ENCODE assay signal across 9 mouse cellular contexts in genomic region chr11:70413961-70414360, GRCm38 (mm10). TPM values are rescaled to one million over a fixed set of nuclear protein-coding genes. Genes with fewer than 3 reads are reported as not detected.
DNase-seq lines count a peak whose midpoint lies in the region; ATAC-seq lines count a peak whose summit lies in the region.
"Had no signal": no experiment of that assay in that cellular context is flagged by ENCODE, and none has a peak within 500 bp of the region (broad histone marks: within the 10 kb centered on the region; RNA-seq: fewer than 3 reads in every experiment).

No protein-coding gene starts in this region.

- no peak overlapping the region for H3K9ac ChIP-seq in midbrain, embryonic 14.5 days (replicated peaks; ENCODE audit: low read length)
- no peak overlapping the region for H3K9ac ChIP-seq in midbrain, embryonic 15.5 days
- H3K9ac ChIP-seq in liver, embryonic 11.5 days (ENCODE audit: low read depth, low read length): no peak overlapping the region
- H3K9ac ChIP-seq: stomach, embryonic 15.5 days had no signal

- peaks cover 2% of the 10 kb centered on the region for H3K4me1 ChIP-seq in midbrain, embryonic 14.5 days (ENCODE audit: control insufficient read depth, insufficient read depth, low read length)
- peaks cover 10% of the 10 kb centered on the region for H3K4me1 ChIP-seq in midbrain, embryonic 15.5 days
- peaks cover 6% of the 10 kb centered on the region for H3K4me1 ChIP-seq in liver, embryonic 11.5 days (replicated peaks; ENCODE audit: control insufficient read depth, insufficient read depth, low read length)

- H3K9me3 ChIP-seq in midbrain, embryonic 14.5 days (ENCODE audit: control insufficient read depth, low read length): no peaks in the 10 kb centered on the region
- H3K9me3 ChIP-seq in midbrain, embryonic 15.5 days: no peaks in the 10 kb centered on the region
- no peaks in the 10 kb centered on the region for H3K9me3 ChIP-seq in liver, embryonic 11.5 days (ENCODE audit: control insufficient read depth, low read length)
- H3K9me3 ChIP-seq: stomach, embryonic 15.5 days had no signal

- H3K27ac ChIP-seq in midbrain, embryonic 14.5 days (replicated peaks; ENCODE audit: low read depth, low read length): no peak overlapping the region
- H3K27ac ChIP-seq in midbrain, embryonic 15.5 days: no peak overlapping the region
- H3K27ac ChIP-seq in liver, embryonic 11.5 days (ENCODE audit: low read depth, low read length): no peak overlapping the region
- H3K27ac ChIP-seq: stomach, embryonic 15.5 days had no signal

- 7% methylated on average over 3 of the region's 3 CpGs for WGBS in midbrain, embryonic 14.5 days
- WGBS in midbrain, embryonic 15.5 days: 9% methylated on average over 3 of the region's 3 CpGs
- WGBS in liver, embryonic 11.5 days: 9% methylated on average over 3 of the region's 3 CpGs

- DNase-seq in midbrain, embryonic 14.5 days: peak; percentile 92
- DNase-seq in adrenal gland, adult (ENCODE audit: inconsistent age in 2 of 2, low spot score in 1 of 2): peak; percentile 66 to 92
- DNase-seq in embryo, embryonic 10.5 days (ENCODE audit: low spot score): peak; percentile 91
- DNase-seq in kidney, adult 9 months: peak; percentile 90
- peak; percentile 66 for DNase-seq in liver, embryonic 11.5 days (ENCODE audit: low spot score)
- DNase-seq in right cerebral cortex, adult 2 months (ENCODE audit: low spot score in 2 of 2): peak; percentile 83 to 87

- no peaks in the 10 kb centered on the region for H3K36me3 ChIP-seq in midbrain, embryonic 14.5 days (ENCODE audit: control insufficient read depth, insufficient read depth, low read length)
- no peaks in the 10 kb centered on the region for H3K36me3 ChIP-seq in midbrain, embryonic 15.5 days (replicated peaks)
- H3K36me3 ChIP-seq in liver, embryonic 11.5 days (ENCODE audit: control insufficient read depth, insufficient read depth, low read length): no peaks in the 10 kb centered on the region
- H3K36me3 ChIP-seq: stomach, embryonic 15.5 days had no signal

- H3K4me3 ChIP-seq in midbrain, embryonic 14.5 days (replicated peaks; ENCODE audit: low read depth, low read length): no peak overlapping the region
- H3K4me3 ChIP-seq in midbrain, embryonic 15.5 days: no peak overlapping the region
- no peak overlapping the region for H3K4me3 ChIP-seq in liver, embryonic 11.5 days (ENCODE audit: low read depth, low read length)
- H3K4me3 ChIP-seq: stomach, embryonic 15.5 days had no signal

- no peaks in the 10 kb centered on the region for H3K27me3 ChIP-seq in midbrain, embryonic 14.5 days (ENCODE audit: control insufficient read depth, insufficient read depth, low read length)
- no peaks in the 10 kb centered on the region; the same call in 1 of the 2 replicates for H3K27me3 ChIP-seq in midbrain, embryonic 15.5 days (replicated peaks)
- no peaks in the 10 kb centered on the region; the same call in 1 of the 2 replicates for H3K27me3 ChIP-seq in liver, embryonic 11.5 days (replicated peaks; ENCODE audit: control insufficient read depth, insufficient read depth, low read length)
- H3K27me3 ChIP-seq: stomach, embryonic 15.5 days had no signal

- no peak overlapping the region for H3K4me2 ChIP-seq in midbrain, embryonic 14.5 days (ENCODE audit: low read length)
- H3K4me2 ChIP-seq in midbrain, embryonic 15.5 days: no peak overlapping the region
- H3K4me2 ChIP-seq in liver, embryonic 11.5 days: no peak overlapping the region
- H3K4me2 ChIP-seq: stomach, embryonic 15.5 days had no signal

- no peak for ATAC-seq in midbrain, embryonic 14.5 days (ENCODE audit: low FRiP score, low TSS enrichment)
- no peak for ATAC-seq in midbrain, embryonic 15.5 days (replicated peaks)
- no peak for ATAC-seq in liver, embryonic 11.5 days (replicated peaks; ENCODE audit: low FRiP score)
- no peak for ATAC-seq in inflammation-experienced regulatory T-cells, adult 6 months

RNA-seq across cellular contexts. Expression of gene Pelp1, which starts 4.1 kb away (rescaled TPM):
- polyA plus RNA-seq in midbrain, embryonic 14.5 days (2014; fragmentation: Nextera tagmentation; extraction: Ambion mirVana): 28.2 and 34.0 TPM in 2 replicates
- 32.6 and 33.8 TPM in 2 replicates for polyA plus RNA-seq in midbrain, embryonic 15.5 days (2015; fragmentation: Nextera tagmentation; extraction: Ambion mirVana)
- polyA plus RNA-seq in liver, embryonic 11.5 days (2014; fragmentation: Nextera tagmentation; extraction: Ambion mirVana): 48.5 and 51.2 TPM in 2 replicates
- 1 to 10 TPM; 5.2 to 7.3 (median 6.5) TPM for polyA plus RNA-seq in inflammation-experienced regulatory T-cells, adult 6 months (2017; shearing (Covaris generic))

RNA-seq across cellular contexts. Expression of gene Arrb2, which starts 18.5 kb away (rescaled TPM):
- 56.5 and 93.0 TPM in 2 replicates for polyA plus RNA-seq in midbrain, embryonic 14.5 days (2014; fragmentation: Nextera tagmentation; extraction: Ambion mirVana)
- 53.6 and 53.8 TPM in 2 replicates for polyA plus RNA-seq in midbrain, embryonic 15.5 days (2015; fragmentation: Nextera tagmentation; extraction: Ambion mirVana)
- polyA plus RNA-seq in liver, embryonic 11.5 days (2014; fragmentation: Nextera tagmentation; extraction: Ambion mirVana): 31.5 and 35.9 TPM in 2 replicates
- 100 to 1,000 TPM in 2 of 3 experiments, 10 to 100 TPM in 1; 50.6 to 129 (median 119) TPM for polyA plus RNA-seq in inflammation-experienced regulatory T-cells, adult 6 months (2017; shearing (Covaris generic))

RNA-seq across cellular contexts. Expression of gene Med11, which starts 37.8 kb away (rescaled TPM):
- polyA plus RNA-seq in midbrain, embryonic 14.5 days (2014; fragmentation: Nextera tagmentation; extraction: Ambion mirVana): 42.9 and 51.5 TPM in 2 replicates
- 46.2 and 49.5 TPM in 2 replicates for polyA plus RNA-seq in midbrain, embryonic 15.5 days (2015; fragmentation: Nextera tagmentation; extraction: Ambion mirVana)
- 33.8 and 36.2 TPM in 2 replicates for polyA plus RNA-seq in liver, embryonic 11.5 days (2014; fragmentation: Nextera tagmentation; extraction: Ambion mirVana)
- 10 to 100 TPM; 76.7 to 81.3 (median 80.3) TPM for polyA plus RNA-seq in inflammation-experienced regulatory T-cells, adult 6 months (2017; shearing (Covaris generic))

RNA-seq across cellular contexts. Expression of gene Zmynd15, which starts 45.3 kb away (rescaled TPM):
- 0.24 and 0.61 TPM in 2 replicates for polyA plus RNA-seq in midbrain, embryonic 14.5 days (2014; fragmentation: Nextera tagmentation; extraction: Ambion mirVana)
- polyA plus RNA-seq in midbrain, embryonic 15.5 days (2015; fragmentation: Nextera tagmentation; extraction: Ambion mirVana): 0.61 and 0.62 TPM in 2 replicates
- 0.19 and 0.58 TPM in 2 replicates for polyA plus RNA-seq in liver, embryonic 11.5 days (2014; fragmentation: Nextera tagmentation; extraction: Ambion mirVana)
- polyA plus RNA-seq in inflammation-experienced regulatory T-cells, adult 6 months (2017; shearing (Covaris generic)): not detected

RNA-seq across cellular contexts. Expression of gene Cxcl16, which starts 45.8 kb away (rescaled TPM):
- polyA plus RNA-seq in midbrain, embryonic 14.5 days (2014; fragmentation: Nextera tagmentation; extraction: Ambion mirVana): 0.50 and 2.1 TPM in 2 replicates
- 2.5 and 2.9 TPM in 2 replicates for polyA plus RNA-seq in midbrain, embryonic 15.5 days (2015; fragmentation: Nextera tagmentation; extraction: Ambion mirVana)
- polyA plus RNA-seq in liver, embryonic 11.5 days (2014; fragmentation: Nextera tagmentation; extraction: Ambion mirVana): 0.91 and 1.6 TPM in 2 replicates
- under 1 TPM; 0.62 to 0.85 (median 0.72) TPM for polyA plus RNA-seq in inflammation-experienced regulatory T-cells, adult 6 months (2017; shearing (Covaris generic))
